Mouse (Mus musculus): ENCODE data around the gene Speer4e.
"Not testable (repeated sequence)": the region's sequence is repeated elsewhere in the genome, so short reads cannot be mapped to it uniquely, and the experiment has no call there.

The Speer4e gene

GRCm38 (mm10) chr5:14885291-14885690 lies 52.9 kb downstream of the Speer4e start:
- not testable (repeated sequence) for DNase-seq (ENCODE audit: low read depth in 1 of 2, low spot score in 2 of 2)
